Mouse (Mus musculus): ENCODE results near the gene Nav2. TPM values are rescaled to one million over a fixed set of nuclear protein-coding genes. Genes with fewer than 3 reads are reported as not detected.

The Nav2 gene
- polyA plus RNA-seq, 1 experiment from 2014 or later: 28.1 TPM

DNA sequence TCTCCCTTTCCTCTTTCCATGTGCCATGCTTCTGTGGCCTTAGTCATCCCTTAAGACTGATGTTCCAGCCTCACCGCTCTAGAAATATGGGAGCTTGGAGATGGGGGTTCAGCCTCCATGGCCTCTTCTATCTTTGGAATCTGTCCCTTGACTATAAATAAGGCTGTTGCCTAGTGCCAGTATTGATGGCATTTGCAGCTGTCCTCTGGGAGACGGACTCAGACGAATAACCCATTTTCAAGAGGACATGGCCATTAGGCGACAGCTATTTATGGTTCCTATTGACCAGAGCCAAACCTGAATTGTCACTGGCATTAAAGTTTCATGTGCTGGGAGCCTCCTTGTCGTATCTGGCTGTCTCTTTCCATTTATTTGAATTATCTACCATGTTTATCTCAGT, 425.6 kb downstream of the Nav2 start:
- Histone ChIP-seq H3K4me2 (no peak overlapping the region), H3K27ac (ENCODE audit: poor library complexity, severe bottlenecking) (no peak overlapping the region), H3K27me3 (replicated peaks) (no peaks in the 10 kb centered on the region; the same call in none of the 2 replicates), H3K9ac (no peak overlapping the region), H3K36me3 (no peaks in the 10 kb centered on the region), H3K4me1 (replicated peaks) (peaks cover 20% of the 10 kb centered on the region), H3K9me3 (replicated peaks) (no peaks in the 10 kb centered on the region), H3K4me3 (no peak overlapping the region)
- no peak for ATAC-seq (ENCODE audit: insufficient number of reproducible peaks, low FRiP score)
- 63% methylated on average over 5 of the region's 5 CpGs for WGBS

DNA sequence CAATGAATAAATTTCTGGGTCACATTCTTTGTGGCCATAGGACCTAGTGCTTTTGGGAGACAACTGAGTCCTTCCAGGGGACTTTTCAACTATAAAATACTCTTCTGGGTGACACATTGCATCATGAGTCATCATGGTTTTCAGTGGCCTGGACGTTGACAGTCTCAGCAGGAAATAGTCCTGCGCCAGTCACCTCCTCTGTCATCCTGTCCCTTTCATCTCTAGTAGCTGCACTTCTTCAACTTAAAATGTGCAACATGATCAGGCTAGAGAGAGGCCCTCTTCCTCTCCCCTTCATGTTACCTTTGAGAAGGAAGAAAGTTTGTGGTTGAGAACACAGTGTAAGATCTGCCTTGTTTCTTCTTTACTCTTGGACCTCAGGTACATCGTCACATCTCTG, 426.5 kb downstream of the Nav2 start:
- Histone ChIP-seq H3K4me1 (replicated peaks) (peaks cover 20% of the 10 kb centered on the region), H3K9ac (no peak overlapping the region)
- 52% methylated on average over 3 of the region's 3 CpGs for WGBS

DNA sequence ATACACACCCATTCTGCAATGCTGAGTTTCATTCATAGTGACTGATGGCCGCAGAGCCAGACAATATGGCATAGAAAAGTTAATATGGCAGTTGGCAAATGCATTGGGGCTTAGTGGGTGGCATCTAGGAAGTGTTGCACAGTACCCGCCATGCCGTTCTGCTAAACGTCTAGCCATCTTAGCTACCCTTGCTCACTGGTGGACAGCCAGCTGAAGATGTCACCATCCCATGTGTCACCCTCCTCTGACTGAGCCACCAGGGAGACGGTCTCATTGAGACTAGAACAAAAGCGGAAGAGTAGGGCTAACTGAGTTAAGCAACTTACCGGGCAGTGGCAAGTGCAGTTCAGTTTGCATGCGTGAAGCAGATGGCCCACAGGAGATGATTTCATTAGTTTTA, 428.2 kb downstream of the Nav2 start:
- Histone ChIP-seq H3K4me2 (no peak overlapping the region), H3K27ac (ENCODE audit: poor library complexity, severe bottlenecking) (no peak overlapping the region), H3K4me3 (no peak overlapping the region), H3K9me3 (replicated peaks) (no peaks in the 10 kb centered on the region), H3K4me1 (replicated peaks) (peaks cover 26% of the 10 kb centered on the region), H3K36me3 (no peaks in the 10 kb centered on the region), H3K9ac (no peak overlapping the region), H3K27me3 (replicated peaks) (no peaks in the 10 kb centered on the region; the same call in 1 of the 2 replicates)
- ATAC-seq (ENCODE audit: insufficient number of reproducible peaks, low FRiP score): no peak
- WGBS: 74% methylated on average over 8 of the region's 8 CpGs

More for the DNA sequence above, 426.5 kb downstream of the Nav2 start:
- Histone ChIP-seq H3K27me3 (replicated peaks) (no peaks in the 10 kb centered on the region; the same call in 1 of the 2 replicates), H3K36me3 (no peaks in the 10 kb centered on the region), H3K4me3 (no peak overlapping the region), H3K27ac (ENCODE audit: poor library complexity, severe bottlenecking) (no peak overlapping the region), H3K4me2 (no peak overlapping the region), H3K9me3 (replicated peaks) (no peaks in the 10 kb centered on the region)
- no peak for ATAC-seq (ENCODE audit: insufficient number of reproducible peaks, low FRiP score)

DNA sequence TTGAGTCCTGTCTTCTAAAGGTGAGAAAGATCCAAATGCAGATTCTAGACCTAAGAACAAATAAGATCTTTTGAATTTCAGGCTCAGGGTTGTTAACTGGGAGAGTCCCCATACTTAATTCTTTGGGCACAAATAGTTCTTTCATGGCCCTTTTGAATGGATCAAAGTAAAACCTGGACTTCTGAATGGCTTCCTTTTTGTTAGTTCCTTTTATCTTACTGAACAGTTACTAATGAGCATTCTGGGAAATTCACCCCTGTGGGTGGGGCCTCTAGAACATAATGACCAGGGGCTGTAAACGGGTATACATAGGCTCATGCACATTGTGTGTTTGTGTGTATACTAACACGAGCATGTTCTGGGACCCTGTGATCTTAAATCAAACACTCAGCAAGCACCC, 429.2 kb downstream of the Nav2 start:
- ATAC-seq (ENCODE audit: insufficient number of reproducible peaks, low FRiP score): no peak
- no peaks in the 10 kb centered on the region for H3K27me3 ChIP-seq (replicated peaks)

DNA sequence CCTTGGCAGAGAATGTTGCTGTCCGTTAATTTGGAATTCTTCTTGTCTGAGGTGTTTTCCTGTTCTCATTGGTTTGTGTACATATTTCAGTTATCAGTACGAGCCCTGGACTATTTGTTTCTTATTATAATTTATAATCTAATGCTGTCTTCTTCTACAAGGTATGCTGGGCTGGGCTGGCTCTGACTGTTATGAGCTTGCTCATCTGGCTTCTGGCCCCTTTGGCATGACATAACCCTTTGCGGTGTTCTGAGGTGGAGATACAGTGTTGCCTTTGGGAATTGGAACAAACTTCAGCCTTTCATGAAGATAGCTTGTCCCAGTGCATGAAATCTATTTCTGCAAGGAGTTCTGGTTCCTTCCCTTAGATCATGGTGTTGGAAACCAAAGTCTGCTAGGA, 431.4 kb downstream of the Nav2 start:
- no peak overlapping the region for H3K4me3 ChIP-seq
- H3K9ac ChIP-seq: no peak overlapping the region
- WGBS: 71% methylated on average over 3 of the region's 3 CpGs
- H3K27me3 ChIP-seq (replicated peaks): no peaks in the 10 kb centered on the region
- peaks cover 38% of the 10 kb centered on the region for H3K4me1 ChIP-seq (replicated peaks)
- H3K36me3 ChIP-seq: no peaks in the 10 kb centered on the region
- ATAC-seq (ENCODE audit: insufficient number of reproducible peaks, low FRiP score): no peak
- no peak overlapping the region for H3K27ac ChIP-seq (ENCODE audit: poor library complexity, severe bottlenecking)
- H3K4me2 ChIP-seq: no peak overlapping the region
- no peaks in the 10 kb centered on the region for H3K9me3 ChIP-seq (replicated peaks)

More for the DNA sequence above, 429.2 kb downstream of the Nav2 start:
- Histone ChIP-seq H3K9ac (no peak overlapping the region), H3K4me2 (no peak overlapping the region), H3K9me3 (replicated peaks) (no peaks in the 10 kb centered on the region), H3K4me1 (replicated peaks) (peaks cover 35% of the 10 kb centered on the region), H3K36me3 (no peaks in the 10 kb centered on the region), H3K4me3 (no peak overlapping the region), H3K27ac (ENCODE audit: poor library complexity, severe bottlenecking) (no peak overlapping the region)
- WGBS: 60% methylated on average over 2 of the region's 2 CpGs

DNA sequence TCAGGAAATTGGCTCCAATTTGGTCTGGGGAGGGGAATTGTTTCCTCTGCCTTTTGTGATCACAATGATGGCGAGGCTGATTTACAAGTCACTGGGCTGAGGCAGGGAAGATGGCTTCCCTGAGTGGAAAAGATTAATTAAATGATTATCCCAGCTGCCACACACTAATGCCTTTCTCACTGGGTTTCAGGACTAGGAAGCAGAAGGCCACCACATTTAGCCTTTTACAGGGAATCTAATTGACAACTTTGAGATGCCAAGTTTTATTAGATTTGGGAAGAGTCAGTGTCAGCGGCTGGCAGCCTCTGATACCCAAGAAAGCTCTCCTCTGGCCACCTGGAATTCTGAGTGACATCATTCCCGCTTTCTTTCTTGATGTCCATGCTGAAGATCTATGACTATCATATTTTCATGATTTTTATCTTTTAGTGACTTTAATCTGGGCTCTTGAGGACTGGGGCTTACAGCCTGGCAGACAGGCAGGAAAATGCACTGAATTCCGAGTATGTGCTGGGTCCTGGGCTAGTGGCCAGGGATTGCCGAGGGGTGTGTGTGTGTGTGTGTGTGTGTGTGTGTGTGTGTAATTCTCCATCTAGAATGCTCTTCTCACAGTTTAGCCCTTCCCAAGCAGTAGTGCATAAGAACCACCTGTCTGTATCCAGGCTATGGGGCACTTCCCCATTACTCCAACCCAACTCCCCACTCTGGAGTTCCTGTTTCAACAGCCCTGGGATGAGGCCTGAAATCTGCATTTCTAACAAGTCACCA, 432.8 kb downstream of the Nav2 start:
- Histone ChIP-seq H3K9ac (no peak overlapping the region), H3K27me3 (replicated peaks) (no peaks in the 10 kb centered on the region), H3K4me1 (replicated peaks) (peaks cover 36% of the 10 kb centered on the region), H3K4me3 (no peak overlapping the region), H3K36me3 (no peaks in the 10 kb centered on the region), H3K9me3 (replicated peaks) (no peaks in the 10 kb centered on the region), H3K4me2 (no peak overlapping the region), H3K27ac (ENCODE audit: poor library complexity, severe bottlenecking) (no peak overlapping the region)
- 57% methylated on average over 5 of the region's 5 CpGs for WGBS
- no peak for ATAC-seq (ENCODE audit: insufficient number of reproducible peaks, low FRiP score)

DNA sequence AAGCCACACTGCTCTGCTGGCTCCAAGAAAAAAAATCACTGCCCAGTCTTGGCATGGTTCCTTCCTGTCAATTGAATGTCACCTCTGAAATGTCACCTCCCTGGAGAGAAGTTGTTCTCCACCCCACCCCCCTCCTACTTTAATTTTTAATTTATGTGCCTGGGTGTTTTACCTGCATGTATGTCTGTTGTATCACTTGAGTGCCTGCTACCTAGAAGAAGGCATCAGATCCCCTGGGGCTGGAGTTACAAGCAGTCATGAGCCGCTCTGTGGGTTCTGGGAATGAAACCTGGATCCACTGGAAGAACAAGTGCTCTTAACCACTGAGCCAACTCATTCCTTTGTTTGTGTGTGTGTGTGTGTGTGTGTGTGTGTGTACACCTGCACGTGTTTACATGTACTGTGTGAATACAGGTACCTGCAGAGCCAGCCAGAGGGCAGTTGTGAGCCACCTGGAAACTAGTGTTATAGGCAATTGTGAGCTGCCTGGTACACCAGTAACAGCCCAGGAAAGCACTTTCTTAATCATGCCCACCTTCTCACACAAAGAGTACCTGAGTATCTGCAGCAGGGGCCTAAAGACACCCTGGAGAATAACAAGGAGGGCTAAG, 433.5 kb downstream of the Nav2 start:
- Histone ChIP-seq H3K27ac (ENCODE audit: poor library complexity, severe bottlenecking) (no peak overlapping the region), H3K9me3 (replicated peaks) (no peaks in the 10 kb centered on the region), H3K36me3 (no peaks in the 10 kb centered on the region), H3K4me2 (no peak overlapping the region), H3K4me3 (no peak overlapping the region), H3K4me1 (replicated peaks) (peaks cover 30% of the 10 kb centered on the region), H3K9ac (no peak overlapping the region), H3K27me3 (replicated peaks) (no peaks in the 10 kb centered on the region)
- WGBS: 84% methylated on average over 2 of the region's 2 CpGs
- no peak for ATAC-seq (ENCODE audit: insufficient number of reproducible peaks, low FRiP score)

DNA sequence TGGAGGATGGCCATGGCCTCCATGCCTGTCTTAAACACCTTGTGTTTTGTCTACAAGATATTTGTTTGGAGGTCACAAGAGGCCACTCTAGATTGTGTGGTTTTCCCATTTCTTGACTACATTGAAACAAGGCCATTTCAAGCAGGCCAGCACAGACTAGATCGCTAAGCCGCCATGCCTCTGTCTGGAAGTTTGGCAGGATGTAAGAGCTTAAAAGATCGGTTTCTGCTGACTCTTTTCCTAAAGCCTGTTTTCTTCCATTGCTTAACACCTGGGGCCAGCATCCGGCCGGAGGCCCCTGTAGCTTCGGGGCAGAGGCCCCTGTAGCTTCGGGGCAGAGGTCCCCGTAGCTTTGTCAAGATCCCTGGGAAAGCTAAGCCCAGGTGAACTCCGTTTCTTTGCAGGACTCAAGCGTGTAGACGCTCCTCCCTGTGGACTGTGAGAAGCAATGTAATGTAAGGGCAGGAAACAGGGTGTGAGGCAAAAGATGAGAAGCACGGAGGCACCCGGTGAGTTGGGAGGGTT, 434.1 kb downstream of the Nav2 start:
- 0 out of 2 replicates have a peak overlapping the region, but pooled peaks have one; percentile 28 for H3K9ac ChIP-seq
- no peaks in the 10 kb centered on the region for H3K9me3 ChIP-seq (replicated peaks)
- 35% methylated on average over 13 of the region's 13 CpGs for WGBS
- ATAC-seq (ENCODE audit: insufficient number of reproducible peaks, low FRiP score): 0 out of 2 replicates have a peak, but pooled peaks have one; percentile 24
- no peaks in the 10 kb centered on the region for H3K27me3 ChIP-seq (replicated peaks)
- no peaks in the 10 kb centered on the region for H3K36me3 ChIP-seq
- H3K4me1 ChIP-seq (replicated peaks): peaks cover 30% of the 10 kb centered on the region
- peak overlapping the region; percentile 53 for H3K27ac ChIP-seq (ENCODE audit: poor library complexity, severe bottlenecking)
- 0 out of 2 replicates have a peak overlapping the region, but pooled peaks have one; percentile 13 for H3K4me3 ChIP-seq
- peak overlapping the region; percentile 61 for H3K4me2 ChIP-seq

DNA sequence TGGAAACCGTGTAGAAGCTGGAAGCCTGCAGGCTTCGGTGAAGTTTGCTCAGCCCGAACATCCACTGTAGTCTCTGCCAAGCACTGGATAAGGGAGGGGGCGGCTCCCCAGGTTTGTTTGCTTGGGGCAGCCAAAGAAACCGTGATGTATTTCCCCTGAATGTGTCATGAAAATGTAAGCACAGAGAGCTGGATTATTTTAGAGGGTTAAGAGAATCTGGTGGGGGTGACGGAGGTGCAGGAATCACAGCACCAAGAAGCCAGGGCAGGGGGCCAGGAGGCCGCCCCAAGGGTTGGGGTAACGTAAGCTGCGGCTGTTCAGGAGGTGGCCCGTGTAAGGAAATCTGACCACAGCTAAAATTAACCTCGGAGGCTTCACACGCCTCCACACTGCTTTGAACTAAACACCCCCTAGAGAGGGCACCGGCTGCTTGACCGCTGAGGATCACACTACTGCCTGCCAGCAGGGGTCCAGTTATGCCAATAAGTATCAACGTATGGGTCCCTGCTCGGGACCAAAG, 434.6 kb downstream of the Nav2 start:
- H3K27me3 ChIP-seq (replicated peaks): 0 out of 2 replicates have a peak, but pooled peaks cover 4% of the 10 kb centered on the region
- H3K36me3 ChIP-seq: no peaks in the 10 kb centered on the region
- H3K27ac ChIP-seq (ENCODE audit: poor library complexity, severe bottlenecking): peak overlapping the region; percentile 53
- peak overlapping the region; percentile 61 for H3K4me2 ChIP-seq
- H3K4me1 ChIP-seq (replicated peaks): peaks cover 30% of the 10 kb centered on the region
- H3K9me3 ChIP-seq (replicated peaks): no peaks in the 10 kb centered on the region
- ATAC-seq (ENCODE audit: insufficient number of reproducible peaks, low FRiP score): peak; percentile 46
- 13% methylated on average over 16 of the region's 16 CpGs for WGBS
- 0 out of 2 replicates have a peak overlapping the region, but pooled peaks have one; percentile 28 for H3K9ac ChIP-seq
- H3K4me3 ChIP-seq: 0 out of 2 replicates have a peak overlapping the region, but pooled peaks have one; percentile 13

DNA sequence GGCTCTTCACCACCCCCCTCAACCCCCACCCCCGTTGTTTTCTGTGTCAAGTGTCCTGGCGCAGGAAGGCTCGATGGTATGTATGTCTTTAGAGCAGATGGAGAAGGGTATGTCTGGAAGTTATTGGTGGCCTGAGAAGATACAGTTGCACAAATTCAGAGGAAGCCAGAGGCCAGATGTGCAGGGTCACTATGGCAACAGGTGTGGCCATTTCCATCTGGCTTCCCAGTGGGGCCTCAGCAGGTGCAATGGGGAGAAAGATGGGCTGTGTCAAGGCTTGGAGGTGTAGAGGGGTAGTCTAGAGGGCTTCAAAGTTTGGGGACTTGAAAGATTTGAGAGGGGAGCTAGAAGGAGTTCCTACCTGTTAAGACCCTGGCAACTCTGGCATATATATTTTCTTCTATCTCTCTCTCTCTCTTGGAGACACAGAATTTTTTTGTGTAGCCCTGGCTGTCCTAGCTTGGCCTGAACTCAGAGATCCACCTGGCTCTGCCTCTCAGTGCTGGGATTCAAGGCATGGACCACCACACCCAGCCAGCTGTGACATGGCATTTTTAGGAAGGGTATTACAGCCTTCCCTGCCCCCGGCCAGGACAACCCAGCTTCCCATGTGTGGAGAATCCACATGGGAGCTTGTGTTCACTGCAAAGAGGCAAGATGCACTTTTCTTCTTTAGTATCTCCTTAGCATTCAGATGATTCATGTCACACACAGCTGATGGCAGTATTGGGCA, 435.4 kb downstream of the Nav2 start:
- Histone ChIP-seq H3K4me2 (peak overlapping the region; percentile 61), H3K4me1 (replicated peaks) (peaks cover 30% of the 10 kb centered on the region), H3K9me3 (replicated peaks) (no peaks in the 10 kb centered on the region), H3K36me3 (no peaks in the 10 kb centered on the region), H3K9ac (no peak overlapping the region), H3K4me3 (no peak overlapping the region), H3K27ac (ENCODE audit: poor library complexity, severe bottlenecking) (0 out of 2 replicates have a peak overlapping the region, but pooled peaks have one; percentile 53), H3K27me3 (replicated peaks) (0 out of 2 replicates have a peak, but pooled peaks cover 4% of the 10 kb centered on the region)
- 62% methylated on average over 4 of the region's 4 CpGs for WGBS
- ATAC-seq (ENCODE audit: insufficient number of reproducible peaks, low FRiP score): no peak
